Mouse (Mus musculus): ENCODE results near the gene Vmn2r25. TPM values are rescaled to one million over a fixed set of nuclear protein-coding genes. Genes with fewer than 3 reads are reported as not detected.
"Not testable (repeated sequence)": the region's sequence is repeated elsewhere in the genome, so short reads cannot be mapped to it uniquely, and the experiment has no call there.

Gene Vmn2r25
- total RNA-seq (2015; ENCODE audit: low replicate concordance): not detected in 2 replicates
- not detected in 2 replicates for total RNA-seq (2017; ENCODE audit: low replicate concordance)

GRCm38 (mm10) chr6:123853363-123853762 is at the start of gene Vmn2r25:
Gene Vmn2r25 (minus strand): TSS chr6:123853463.
- not testable (repeated sequence) for ATAC-seq (replicated peaks; ENCODE audit: low FRiP score, poor library complexity, severe bottlenecking)

- no peak for ATAC-seq (replicated peaks; ENCODE audit: low FRiP score, poor library complexity, severe bottlenecking)
Observed at GRCm38 (mm10) chr6:123819951-123820350, 33.3 kb downstream of the Vmn2r25 start.

GRCm38 (mm10) chr6:123810291-123810690 is 43.0 kb downstream of the Vmn2r25 start:
- ATAC-seq (replicated peaks; ENCODE audit: low FRiP score, poor library complexity, severe bottlenecking): not testable (repeated sequence)

GRCm38 (mm10) chr6:123793746-123794145 is 59.5 kb downstream of the Vmn2r25 start:
- ATAC-seq (replicated peaks; ENCODE audit: low FRiP score, poor library complexity, severe bottlenecking): no peak

- ATAC-seq (replicated peaks; ENCODE audit: low FRiP score, poor library complexity, severe bottlenecking): no peak
Observed at GRCm38 (mm10) chr6:123784857-123785256, 68.4 kb downstream of the Vmn2r25 start.

GRCm38 (mm10) chr6:123778579-123778978 is 74.7 kb downstream of the Vmn2r25 start, which contains the start of gene Vmn2r24:
Gene Vmn2r24 (plus strand): TSS chr6:123778879.
- no peak for ATAC-seq (replicated peaks; ENCODE audit: low FRiP score, poor library complexity, severe bottlenecking)

Other genes starting within 250 kb of the Vmn2r25 start
- gene Vmn2r22, start 202.7 kb downstream of the Vmn2r25 start, total RNA-seq (2015; ENCODE audit: low replicate concordance): not detected in 2 replicates
- not detected in 2 replicates for gene Vmn2r22, start 202.7 kb downstream of the Vmn2r25 start, total RNA-seq (2017; ENCODE audit: low replicate concordance)
- not detected in 2 replicates for gene Vmn2r23, start 150.8 kb downstream of the Vmn2r25 start, total RNA-seq (2015; ENCODE audit: low replicate concordance)
- 0.14 TPM in 1 of 2 replicates, not detected in the other for gene Vmn2r23, start 150.8 kb downstream of the Vmn2r25 start, total RNA-seq (2017; ENCODE audit: low replicate concordance)
- not detected in 2 replicates for gene Vmn2r24, start 74.6 kb downstream of the Vmn2r25 start, total RNA-seq (2015; ENCODE audit: low replicate concordance)
- gene Vmn2r24, start 74.6 kb downstream of the Vmn2r25 start, total RNA-seq (2017; ENCODE audit: low replicate concordance): not detected in 2 replicates
- not detected in 2 replicates for gene Vmn2r26, start 171.1 kb upstream of the Vmn2r25 start, total RNA-seq (2015; ENCODE audit: low replicate concordance)
- gene Vmn2r26, start 171.1 kb upstream of the Vmn2r25 start, total RNA-seq (2017; ENCODE audit: low replicate concordance): not detected in 2 replicates